Mouse (Mus musculus) lung, postnatal 4 days (tissue): ENCODE results near the gene Gm8265.
"Not testable (repeated sequence)": the region's sequence is repeated elsewhere in the genome, so short reads cannot be mapped to it uniquely, and the experiment has no call there.

Source experiments
- DNase-seq, 2 experiments: peaks; one replicate each; pipeline ENCODE4 v3.0.0; 2021

The Gm8265 gene

GRCm38 (mm10) chr14:5632928-5633327, at the start of gene Gm8265:
Gene Gm8265 (minus strand): TSS chr14:5633028.
- DNase-seq, result not testable (repeated sequence)
